Mouse (Mus musculus) liver, embryonic 11.5 days (tissue): ENCODE data around the gene Rbms1. TPM values are rescaled to one million over a fixed set of nuclear protein-coding genes. Genes with fewer than 3 reads are reported as not detected.

Experiments
- ATAC-seq: fragments of 200-750 bp; cut with Nextera tagmentation; replicated peaks from 2 replicates; pipeline ENCODE4 v1.8.0; 2017; ENCODE audit warnings: moderate number of reproducible peaks, mild to moderate bottlenecking, moderate TSS enrichment, moderate library complexity; ENCODE audit not compliant: low FRiP score
- DNase-seq: peaks from one replicate; pipeline ENCODE4 v3.0.0-alpha.2; 2017; ENCODE audit warnings: low spot score
- H3K27ac ChIP-seq: fragments of 300-500 bp; sonication (generic); 2 replicates; pipeline ENCODE4 v1.5.1; 2014; ENCODE audit warnings: mild to moderate bottlenecking, low read depth, low read length, control low read depth
- H3K27me3 ChIP-seq: fragments of 300-500 bp; sonication (generic); replicated peaks from 2 replicates; pipeline ENCODE4 v1.6.1; 2014; ENCODE audit warnings: low read length, mixed read lengths; ENCODE audit not compliant: control insufficient read depth, insufficient read depth
- H3K36me3 ChIP-seq: fragments of 300-500 bp; sonication (generic); 2 replicates; pipeline ENCODE4 v1.6.1; 2014; ENCODE audit warnings: mild to moderate bottlenecking, low read length, moderate library complexity, mixed read lengths; ENCODE audit not compliant: control insufficient read depth, insufficient read depth
- H3K4me1 ChIP-seq: fragments of 300-500 bp; sonication (generic); replicated peaks from 2 replicates; pipeline ENCODE4 v1.6.1; 2014; ENCODE audit warnings: low read length, mixed read lengths; ENCODE audit not compliant: control insufficient read depth, insufficient read depth
- H3K4me2 ChIP-seq: fragments of 300-500 bp; sonication (generic); 2 replicates; pipeline ENCODE4 v1.6.1; 2014; ENCODE audit warnings: mild to moderate bottlenecking, control low read depth, moderate library complexity
- H3K4me3 ChIP-seq: fragments of 300-500 bp; sonication (generic); 2 replicates; pipeline ENCODE4 v1.5.1; 2014; ENCODE audit warnings: low read depth, low read length, control low read depth
- H3K9ac ChIP-seq: fragments of 300-500 bp; sonication (generic); 2 replicates; pipeline ENCODE4 v1.6.1; 2014; ENCODE audit warnings: low read depth, low read length, control low read depth
- H3K9me3 ChIP-seq: fragments of 300-500 bp; sonication (generic); 2 replicates; pipeline ENCODE4 v1.6.1; 2016; ENCODE audit warnings: low read length, inconsistent platforms, mixed read lengths; ENCODE audit not compliant: control insufficient read depth
- WGBS: fragments of 180-500 bp; shearing (Covaris S2); extraction: QIAGEN DNeasy Blood & Tissue Kit; methylation state at CpG from one replicate; pipeline ENCODE4 v1.1.7; 2014; 5-methylcytosine and 5-hydroxymethylcytosine counted together
- polyA plus RNA-seq: library from polyadenylated mRNA; unstranded; fragments of >200 nt; fragmentation: Nextera tagmentation; extraction: Ambion mirVana; gene quantifications from 2 replicates; pipeline ENCODE4 v1.2.1, GENCODE M21; 2014

Gene Rbms1
- polyA plus RNA-seq, 1 experiment from 2014 or later, result 80.8 TPM

DNA sequence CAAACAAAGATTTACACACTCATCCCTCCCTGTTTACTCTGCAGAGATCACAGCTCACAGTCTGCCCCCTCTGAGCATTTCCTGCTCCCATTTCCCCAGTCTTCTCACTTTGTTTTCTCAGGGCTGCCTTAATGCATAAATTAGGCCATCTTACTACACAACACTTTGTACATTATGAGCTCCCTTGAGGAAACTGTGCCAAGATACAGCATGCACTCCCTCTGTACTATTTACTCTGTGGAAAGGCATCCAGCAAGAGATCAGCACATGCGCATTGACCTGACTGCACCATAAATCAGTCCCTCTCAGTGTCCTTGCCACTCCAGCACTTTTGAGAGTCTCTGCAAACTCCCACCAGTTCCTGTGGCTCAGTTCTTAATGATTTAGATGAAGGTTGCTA is 70.0 kb downstream of the Rbms1 start:
- ATAC-seq (no peak), DNase-seq (no peak)
- Histone ChIP-seq H3K36me3 (no peaks in the 10 kb centered on the region), H3K27ac (no peak overlapping the region), H3K4me2 (no peak overlapping the region), H3K9me3 (no peaks in the 10 kb centered on the region), H3K4me3 (no peak overlapping the region), H3K27me3 (no peaks in the 10 kb centered on the region), H3K9ac (no peak overlapping the region), H3K4me1 (0 out of 2 replicates have a peak, but pooled peaks cover 5% of the 10 kb centered on the region)
- WGBS, result 85% methylated on average over 1 of the region's 1 CpGs

DNA sequence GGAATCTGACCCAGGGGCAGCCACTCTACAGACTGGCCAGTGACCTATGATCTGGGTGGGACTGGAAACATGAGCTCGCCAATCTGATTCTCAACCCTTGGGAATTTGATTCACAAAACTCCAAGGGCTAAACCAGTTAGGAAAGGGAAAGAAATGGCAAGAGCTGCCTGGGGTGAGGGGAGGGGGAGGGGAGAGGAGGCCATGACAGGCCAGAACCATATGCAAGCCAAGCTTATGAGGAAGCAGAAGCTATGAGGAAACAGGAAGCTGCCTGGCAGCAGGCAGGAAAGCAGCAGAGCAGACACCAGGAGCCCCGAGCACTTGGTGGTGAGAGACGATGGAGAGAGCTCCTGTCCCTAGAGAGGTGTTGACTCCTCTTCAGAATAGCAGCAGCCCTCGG is 79.1 kb downstream of the Rbms1 start:
- Histone ChIP-seq H3K4me1 (peaks cover 30% of the 10 kb centered on the region), H3K27ac (peak overlapping the region; percentile 11; the same call in 1 of the 2 replicates), H3K4me2 (peak overlapping the region; percentile 5; the same call in 1 of the 2 replicates), H3K4me3 (no peak overlapping the region), H3K27me3 (no peaks in the 10 kb centered on the region), H3K9ac (no peak overlapping the region), H3K9me3 (no peaks in the 10 kb centered on the region), H3K36me3 (no peaks in the 10 kb centered on the region; the same call in 1 of the 2 replicates)
- ATAC-seq, result no peak
- no peak for DNase-seq
- WGBS, result 22% methylated on average over 4 of the region's 4 CpGs

GRCm38 (mm10) chr2:60883043-60883365 is 80.0 kb downstream of the Rbms1 start:
- ATAC-seq (no peak), DNase-seq (no peak)
- Histone ChIP-seq H3K36me3 (no peaks in the 10 kb centered on the region; the same call in 1 of the 2 replicates), H3K4me3 (no peak overlapping the region), H3K9me3 (no peaks in the 10 kb centered on the region), H3K4me2 (no peak overlapping the region), H3K9ac (no peak overlapping the region), H3K4me1 (peaks cover 39% of the 10 kb centered on the region), H3K27ac (no peak overlapping the region), H3K27me3 (no peaks in the 10 kb centered on the region)
- 40% methylated on average over 3 of the region's 3 CpGs for WGBS

- H3K4me1 ChIP-seq, result peaks cover 44% of the 10 kb centered on the region
- H3K27me3 ChIP-seq, result no peaks in the 10 kb centered on the region
- H3K27ac ChIP-seq, result no peak overlapping the region
- H3K4me3 ChIP-seq, result no peak overlapping the region
- peak overlapping the region; percentile 90 for H3K4me2 ChIP-seq
- no peak overlapping the region for H3K9ac ChIP-seq
- H3K36me3 ChIP-seq, result no peaks in the 10 kb centered on the region; the same call in 1 of the 2 replicates
- no peaks in the 10 kb centered on the region for H3K9me3 ChIP-seq
- 60% methylated on average over 5 of the region's 5 CpGs for WGBS
- ATAC-seq (no peak), DNase-seq (no peak)
Measured at GRCm38 (mm10) chr2:60882202-60883042, 80.6 kb downstream of the Rbms1 start.

DNA sequence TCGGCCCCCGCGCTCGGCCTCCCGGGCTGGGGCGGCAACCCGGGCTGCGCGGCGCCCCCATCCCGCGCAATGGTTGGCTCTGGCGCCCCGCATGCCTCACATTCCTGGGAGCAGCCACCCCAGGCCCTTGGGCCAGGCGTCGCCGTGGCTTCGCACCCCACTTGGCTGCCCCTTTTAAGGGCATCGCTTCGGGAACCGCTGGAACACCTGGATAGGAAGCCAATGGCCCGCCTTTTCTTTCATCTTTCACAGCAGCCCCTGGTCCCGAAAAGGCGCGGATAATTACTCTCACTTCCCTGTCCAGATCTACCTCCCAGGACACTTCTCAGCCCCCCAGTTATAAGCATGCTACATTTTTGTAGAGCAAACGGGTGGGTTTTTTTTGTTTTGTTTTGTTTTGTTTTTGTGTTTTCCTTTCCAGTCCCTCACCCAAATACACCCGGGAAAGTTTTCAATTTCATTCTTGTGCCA is 81.4 kb downstream of the Rbms1 start:
- 1% methylated on average over 25 of the region's 27 CpGs for WGBS
- H3K27ac ChIP-seq, result peak overlapping the region; percentile 89
- no peaks in the 10 kb centered on the region; the same call in 1 of the 2 replicates for H3K36me3 ChIP-seq
- no peaks in the 10 kb centered on the region for H3K27me3 ChIP-seq
- peak overlapping the region; percentile 90 for H3K4me2 ChIP-seq
- DNase-seq (peak; percentile 61), ATAC-seq (no peak)
- peak overlapping the region; percentile 91 for H3K9ac ChIP-seq
- peaks cover 50% of the 10 kb centered on the region for H3K4me1 ChIP-seq
- peak overlapping the region; percentile 98 for H3K4me3 ChIP-seq
- H3K9me3 ChIP-seq, result no peaks in the 10 kb centered on the region

DNA sequence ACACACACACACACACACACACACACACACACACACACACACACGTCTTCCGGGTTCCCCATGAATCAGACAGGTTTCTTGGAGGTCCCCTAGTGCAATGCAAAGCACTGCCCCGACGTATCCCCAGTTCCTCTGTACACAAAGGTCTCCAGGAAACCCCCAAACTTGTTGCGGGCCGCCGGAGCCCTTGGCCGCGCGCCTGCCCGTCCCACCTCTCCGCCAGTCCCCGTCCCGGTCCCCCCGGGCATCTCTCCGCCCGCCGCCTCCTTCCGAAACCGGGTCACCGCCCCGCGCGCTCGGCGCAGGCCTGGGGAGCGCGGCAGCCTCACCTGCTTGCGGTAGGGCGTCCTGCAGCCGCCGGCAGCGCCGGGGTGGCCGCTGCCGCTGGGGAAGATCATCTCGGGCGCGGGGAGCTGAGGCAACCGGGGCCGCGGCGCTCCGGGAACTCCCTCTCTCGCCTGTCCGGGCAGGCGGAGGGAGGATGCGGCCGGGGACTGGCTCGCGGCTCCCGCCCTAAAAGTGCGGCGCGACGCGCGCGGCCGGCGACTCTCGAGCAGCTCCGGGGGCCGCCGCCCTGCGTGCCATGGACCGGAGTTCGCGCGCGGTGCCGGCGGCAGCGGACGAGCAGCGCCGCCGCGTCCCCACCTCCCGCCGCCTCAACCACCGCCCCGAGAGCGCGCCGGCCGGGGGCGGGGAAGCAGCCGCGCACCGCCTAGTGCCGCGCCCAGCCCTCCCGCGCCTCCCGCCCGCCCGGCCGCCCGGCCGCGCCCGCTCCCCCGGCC is 82.0 kb downstream of the Rbms1 start:
- Histone ChIP-seq H3K4me1 (peaks cover 53% of the 10 kb centered on the region), H3K4me2 (peak overlapping the region; percentile 90)
- WGBS, result under 1% methylated on average over 79 of the region's 104 CpGs

DNA sequence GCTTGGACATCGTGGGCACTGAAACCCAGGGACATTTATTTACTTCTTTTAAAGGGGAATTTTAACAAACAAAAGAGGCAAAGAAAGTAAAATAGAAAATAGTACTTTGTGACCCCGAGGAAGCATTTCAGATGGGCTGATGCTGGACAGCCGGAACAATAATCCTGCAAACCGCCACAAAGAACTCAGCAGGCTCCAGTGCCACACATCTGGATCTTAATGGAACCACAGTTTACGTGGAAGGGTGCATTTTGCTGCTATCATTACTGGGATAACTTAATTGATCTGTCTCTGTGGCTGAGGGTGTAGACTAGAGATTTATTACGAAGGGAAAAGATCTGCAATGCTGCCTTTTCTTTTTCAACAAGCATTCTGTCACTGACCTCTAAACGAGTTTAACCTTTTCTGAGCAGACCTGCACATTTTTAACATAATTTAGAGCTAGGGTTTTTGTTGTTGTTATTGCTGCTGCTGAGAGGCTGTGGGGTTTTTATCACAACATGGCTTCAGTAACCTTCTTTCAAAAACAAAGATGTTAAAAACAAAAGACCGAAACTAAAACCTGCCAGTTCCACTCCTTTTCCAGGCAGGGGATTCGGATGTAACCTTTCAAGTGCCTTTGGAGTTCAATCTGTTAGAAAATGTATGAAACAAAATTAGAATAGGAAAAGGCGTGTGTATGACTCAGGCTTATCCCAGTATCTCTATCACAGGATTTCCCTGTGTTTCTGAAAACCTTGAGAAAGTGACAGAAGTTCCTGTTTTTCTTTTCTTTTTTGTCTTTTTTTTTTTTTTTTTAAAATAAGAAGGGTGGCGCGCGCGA is 82.8 kb downstream of the Rbms1 start:
- 8% methylated on average over 14 of the region's 14 CpGs for WGBS
- Histone ChIP-seq H3K27me3 (no peaks in the 10 kb centered on the region), H3K27ac (peak overlapping the region; percentile 75), H3K4me3 (peak overlapping the region; percentile 98), H3K4me2 (peak overlapping the region; percentile 90), H3K9ac (peak overlapping the region; percentile 91), H3K9me3 (no peaks in the 10 kb centered on the region), H3K36me3 (no peaks in the 10 kb centered on the region; the same call in 1 of the 2 replicates), H3K4me1 (peaks cover 59% of the 10 kb centered on the region)
- DNase-seq (no peak), ATAC-seq (no peak)

More for the DNA sequence above, 82.0 kb downstream of the Rbms1 start:
- H3K36me3 ChIP-seq, result no peaks in the 10 kb centered on the region; the same call in 1 of the 2 replicates
- DNase-seq, result peak; percentile 75
- H3K27me3 ChIP-seq, result no peaks in the 10 kb centered on the region
- ATAC-seq, result peak; percentile 87
- H3K9ac ChIP-seq, result peak overlapping the region; percentile 91
- peak overlapping the region; percentile 98 for H3K4me3 ChIP-seq
- H3K27ac ChIP-seq, result peak overlapping the region; percentile 89
- no peaks in the 10 kb centered on the region for H3K9me3 ChIP-seq
